Mouse (Mus musculus): ENCODE measurements around the gene Tst. TPM values are rescaled to one million over a fixed set of nuclear protein-coding genes. Genes with fewer than 3 reads are reported as not detected.
A peak's percentile ranks its signal among the peaks of the same experiment; 100 is the strongest.

Tst gene
- polyA plus RNA-seq, 1 experiment: 23.8 TPM

- TF ChIP-seq CTCF (IDR thresholded peaks at IDR 0.05; ENCODE audit: control insufficient read depth, insufficient read depth, low read length) (peak; percentile 87), POLR2A (IDR thresholded peaks at IDR 0.05; ENCODE audit: borderline replicate concordance, control insufficient read depth, low read depth, low read length) (no peak)
- Histone ChIP-seq H3K27ac (ENCODE audit: control insufficient read depth, insufficient read depth, low read depth, low read length, poor library complexity) (no peak overlapping the region), H3K4me3 (replicated peaks; ENCODE audit: control insufficient read depth, low read depth, low read length) (peak overlapping the region; percentile 79), H3K4me1 (ENCODE audit: control insufficient read depth, insufficient read depth, low read length) (no peaks in the 10 kb centered on the region; the same call in 1 of the 2 replicates)
- under 1% methylated on average over 22 of the region's 22 CpGs for WGBS
These were observed 42.2 kb upstream of the Tst start for GRCm38 (mm10) chr15:78447746-78448535.

GRCm38 (mm10) chr15:78447121-78447520 lies 41.4 kb upstream of the Tst start:
- H3K27ac ChIP-seq (ENCODE audit: control insufficient read depth, insufficient read depth, low read depth, low read length, poor library complexity): no peak overlapping the region
- TF ChIP-seq POLR2A (IDR thresholded peaks at IDR 0.05; ENCODE audit: borderline replicate concordance, control insufficient read depth, low read depth, low read length): no peak
- TF ChIP-seq CTCF (IDR thresholded peaks at IDR 0.05; ENCODE audit: control insufficient read depth, insufficient read depth, low read length): no peak
- no peaks in the 10 kb centered on the region; the same call in 1 of the 2 replicates for H3K4me1 ChIP-seq (ENCODE audit: control insufficient read depth, insufficient read depth, low read length)
- WGBS: 41% methylated on average over 7 of the region's 7 CpGs
- H3K4me3 ChIP-seq (replicated peaks; ENCODE audit: control insufficient read depth, low read depth, low read length): no peak overlapping the region

- peaks cover 3% of the 10 kb centered on the region; the same call in 1 of the 2 replicates for H3K4me1 ChIP-seq (ENCODE audit: control insufficient read depth, insufficient read depth, low read length)
- 75% methylated on average over 6 of the region's 6 CpGs for WGBS
- no peak overlapping the region for H3K27ac ChIP-seq (ENCODE audit: control insufficient read depth, insufficient read depth, low read depth, low read length, poor library complexity)
These were observed 38.1 kb upstream of the Tst start for GRCm38 (mm10) chr15:78443857-78444256.

GRCm38 (mm10) chr15:78442231-78442630 lies 36.5 kb upstream of the Tst start:
- Histone ChIP-seq H3K4me1 (ENCODE audit: control insufficient read depth, insufficient read depth, low read length) (peaks cover 3% of the 10 kb centered on the region; the same call in 1 of the 2 replicates), H3K27ac (ENCODE audit: control insufficient read depth, insufficient read depth, low read depth, low read length, poor library complexity) (no peak overlapping the region), H3K4me3 (replicated peaks; ENCODE audit: control insufficient read depth, low read depth, low read length) (no peak overlapping the region)
- WGBS: 88% methylated on average over 19 of the region's 19 CpGs
- TF ChIP-seq CTCF (IDR thresholded peaks at IDR 0.05; ENCODE audit: control insufficient read depth, insufficient read depth, low read length): no peak
- TF ChIP-seq POLR2A (IDR thresholded peaks at IDR 0.05; ENCODE audit: borderline replicate concordance, control insufficient read depth, low read depth, low read length): peak; percentile 27; the same call in 1 of the 2 replicates

More at GRCm38 (mm10) chr15:78443857-78444256, 38.1 kb upstream of the Tst start:
- TF ChIP-seq POLR2A (IDR thresholded peaks at IDR 0.05; ENCODE audit: borderline replicate concordance, control insufficient read depth, low read depth, low read length) (no peak), CTCF (IDR thresholded peaks at IDR 0.05; ENCODE audit: control insufficient read depth, insufficient read depth, low read length) (no peak)
- H3K4me3 ChIP-seq (replicated peaks; ENCODE audit: control insufficient read depth, low read depth, low read length): no peak overlapping the region

GRCm38 (mm10) chr15:78438973-78439372 lies 33.3 kb upstream of the Tst start:
- Histone ChIP-seq H3K4me3 (replicated peaks; ENCODE audit: control insufficient read depth, low read depth, low read length) (no peak overlapping the region), H3K27ac (ENCODE audit: control insufficient read depth, insufficient read depth, low read depth, low read length, poor library complexity) (no peak overlapping the region), H3K4me1 (ENCODE audit: control insufficient read depth, insufficient read depth, low read length) (peaks cover 3% of the 10 kb centered on the region; the same call in 1 of the 2 replicates)
- 64% methylated on average over 9 of the region's 9 CpGs for WGBS
- no peak for TF ChIP-seq CTCF (IDR thresholded peaks at IDR 0.05; ENCODE audit: control insufficient read depth, insufficient read depth, low read length)

- no peak overlapping the region for H3K4me3 ChIP-seq (replicated peaks; ENCODE audit: control insufficient read depth, low read depth, low read length)
- peaks cover 3% of the 10 kb centered on the region; the same call in 1 of the 2 replicates for H3K4me1 ChIP-seq (ENCODE audit: control insufficient read depth, insufficient read depth, low read length)
- TF ChIP-seq CTCF (IDR thresholded peaks at IDR 0.05; ENCODE audit: control insufficient read depth, insufficient read depth, low read length) (no peak), POLR2A (IDR thresholded peaks at IDR 0.05; ENCODE audit: borderline replicate concordance, control insufficient read depth, low read depth, low read length) (no peak)
- 75% methylated on average over 8 of the region's 8 CpGs for WGBS
- no peak overlapping the region for H3K27ac ChIP-seq (ENCODE audit: control insufficient read depth, insufficient read depth, low read depth, low read length, poor library complexity)
These were observed 32.8 kb upstream of the Tst start for GRCm38 (mm10) chr15:78438505-78438904.

- WGBS: 76% methylated on average over 4 of the region's 4 CpGs
- Histone ChIP-seq H3K4me1 (ENCODE audit: control insufficient read depth, insufficient read depth, low read length) (peaks cover 3% of the 10 kb centered on the region; the same call in 1 of the 2 replicates), H3K27ac (ENCODE audit: control insufficient read depth, insufficient read depth, low read depth, low read length, poor library complexity) (no peak overlapping the region), H3K4me3 (replicated peaks; ENCODE audit: control insufficient read depth, low read depth, low read length) (no peak overlapping the region)
- TF ChIP-seq POLR2A (IDR thresholded peaks at IDR 0.05; ENCODE audit: borderline replicate concordance, control insufficient read depth, low read depth, low read length): no peak
- TF ChIP-seq CTCF (IDR thresholded peaks at IDR 0.05; ENCODE audit: control insufficient read depth, insufficient read depth, low read length): no peak
These were observed 32.3 kb upstream of the Tst start for GRCm38 (mm10) chr15:78438018-78438394.

- no peak for TF ChIP-seq POLR2A (IDR thresholded peaks at IDR 0.05; ENCODE audit: borderline replicate concordance, control insufficient read depth, low read depth, low read length)
- TF ChIP-seq CTCF (IDR thresholded peaks at IDR 0.05; ENCODE audit: control insufficient read depth, insufficient read depth, low read length): no peak
- Histone ChIP-seq H3K4me3 (replicated peaks; ENCODE audit: control insufficient read depth, low read depth, low read length) (no peak overlapping the region), H3K4me1 (ENCODE audit: control insufficient read depth, insufficient read depth, low read length) (peaks cover 3% of the 10 kb centered on the region; the same call in 1 of the 2 replicates), H3K27ac (ENCODE audit: control insufficient read depth, insufficient read depth, low read depth, low read length, poor library complexity) (no peak overlapping the region)
- 78% methylated on average over 23 of the region's 23 CpGs for WGBS
These were observed 31.7 kb upstream of the Tst start for GRCm38 (mm10) chr15:78437237-78438017.

Data from bone marrow, adult 2 months (tissue).